Mouse (Mus musculus) hindbrain, embryonic 15.5 days (tissue): Measurements from ENCODE around the gene Wfs1. TPM values are rescaled to one million over a fixed set of nuclear protein-coding genes. Genes with fewer than 3 reads are reported as not detected.

Experiments
- ATAC-seq: fragments of 200-750 bp; cut with Nextera tagmentation; 2 replicates; pipeline ENCODE4 v1.8.0; 2017; ENCODE audit warnings: low read depth, moderate number of reproducible peaks, moderate TSS enrichment; ENCODE audit not compliant: low FRiP score
- H3K27ac ChIP-seq: fragments of 300-500 bp; sonication (generic); replicated peaks from 2 replicates; pipeline ENCODE4 v1.5.1; 2015; ENCODE audit warnings: mild to moderate bottlenecking, inconsistent platforms
- H3K27me3 ChIP-seq: fragments of 300-500 bp; sonication (generic); 2 replicates; pipeline ENCODE4 v1.6.1; 2015; ENCODE audit warnings: control low read depth, inconsistent platforms
- H3K36me3 ChIP-seq: fragments of 300-500 bp; sonication (generic); 2 replicates; pipeline ENCODE4 v1.6.1; 2015; ENCODE audit warnings: control low read depth, inconsistent platforms
- H3K4me1 ChIP-seq: fragments of 300-500 bp; sonication (generic); replicated peaks from 2 replicates; pipeline ENCODE4 v1.6.1; 2015; ENCODE audit warnings: control low read depth, inconsistent platforms
- H3K4me2 ChIP-seq: fragments of 300-500 bp; sonication (generic); 2 replicates; pipeline ENCODE4 v1.6.1; 2015; ENCODE audit warnings: moderate library complexity, mild to moderate bottlenecking, inconsistent platforms
- H3K4me3 ChIP-seq: fragments of 300-500 bp; sonication (generic); 2 replicates; pipeline ENCODE4 v1.5.1; 2015; ENCODE audit warnings: mild to moderate bottlenecking, inconsistent platforms
- H3K9ac ChIP-seq: fragments of 300-500 bp; sonication (generic); 2 replicates; pipeline ENCODE4 v1.6.1; 2015; ENCODE audit warnings: inconsistent platforms
- H3K9me3 ChIP-seq: fragments of 300-500 bp; sonication (generic); 2 replicates; pipeline ENCODE4 v1.6.1; 2016; ENCODE audit warnings: control low read depth, inconsistent platforms
- WGBS: fragments of 180-500 bp; shearing (Covaris S2); methylation state at CpG from one replicate; pipeline ENCODE4 v1.1.7; 2015; 5-methylcytosine and 5-hydroxymethylcytosine counted together
- polyA plus RNA-seq: library from polyadenylated mRNA; unstranded; fragments of >200 nt; fragmentation: Nextera tagmentation; extraction: Ambion mirVana; gene quantifications from 2 replicates; pipeline ENCODE4 v1.2.1, GENCODE M21; 2015

Wfs1 gene
- polyA plus RNA-seq, 1 experiment from 2014 or later = 8.8 TPM

GRCm38 (mm10) chr5:36979631-36980030 lies 9.4 kb downstream of the Wfs1 start:
- no peak overlapping the region for H3K27ac ChIP-seq
- H3K27me3 ChIP-seq = no peaks in the 10 kb centered on the region
- no peaks in the 10 kb centered on the region for H3K36me3 ChIP-seq
- H3K4me1 ChIP-seq = no peaks in the 10 kb centered on the region
- no peak for ATAC-seq
- H3K4me3 ChIP-seq = no peak overlapping the region
- no peaks in the 10 kb centered on the region for H3K9me3 ChIP-seq
- H3K9ac ChIP-seq = no peak overlapping the region
- H3K4me2 ChIP-seq = no peak overlapping the region
- 88% methylated on average over 7 of the region's 7 CpGs for WGBS

DNA sequence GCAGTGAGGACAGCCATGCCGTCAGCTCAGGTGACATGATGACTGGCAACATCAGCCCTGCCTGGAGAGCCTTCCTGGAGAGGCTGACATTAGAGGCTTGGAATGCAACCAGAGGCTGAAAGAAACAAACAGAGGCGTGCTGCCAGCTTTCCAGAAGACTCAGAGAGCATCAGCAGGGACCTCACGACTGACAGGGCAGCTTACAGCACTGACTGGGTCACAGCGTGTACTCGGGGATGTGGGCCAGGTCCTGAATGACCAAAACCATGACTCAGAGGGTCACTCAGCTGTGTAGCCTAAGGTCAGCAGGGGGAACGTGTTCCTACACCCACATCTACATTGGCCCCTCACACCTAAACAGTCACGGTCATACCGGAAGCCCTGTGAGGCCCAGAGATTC lies 10.0 kb downstream of the Wfs1 start:
- no peaks in the 10 kb centered on the region for H3K36me3 ChIP-seq
- H3K4me1 ChIP-seq = no peaks in the 10 kb centered on the region
- H3K4me3 ChIP-seq = no peak overlapping the region
- no peak overlapping the region for H3K27ac ChIP-seq
- no peaks in the 10 kb centered on the region for H3K27me3 ChIP-seq
- no peaks in the 10 kb centered on the region for H3K9me3 ChIP-seq
- no peak overlapping the region for H3K4me2 ChIP-seq
- 84% methylated on average over 8 of the region's 8 CpGs for WGBS
- ATAC-seq = no peak
- no peak overlapping the region for H3K9ac ChIP-seq

- Histone ChIP-seq H3K27me3 (no peaks in the 10 kb centered on the region), H3K9ac (no peak overlapping the region), H3K4me3 (no peak overlapping the region), H3K4me1 (no peaks in the 10 kb centered on the region), H3K4me2 (no peak overlapping the region), H3K27ac (no peak overlapping the region), H3K9me3 (no peaks in the 10 kb centered on the region), H3K36me3 (no peaks in the 10 kb centered on the region)
- 64% methylated on average over 9 of the region's 9 CpGs for WGBS
- no peak for ATAC-seq
These were observed 11.2 kb downstream of the Wfs1 start for GRCm38 (mm10) chr5:36977809-36978208.

GRCm38 (mm10) chr5:36975336-36975735 lies 13.7 kb downstream of the Wfs1 start:
- WGBS = 88% methylated on average over 13 of the region's 13 CpGs

DNA sequence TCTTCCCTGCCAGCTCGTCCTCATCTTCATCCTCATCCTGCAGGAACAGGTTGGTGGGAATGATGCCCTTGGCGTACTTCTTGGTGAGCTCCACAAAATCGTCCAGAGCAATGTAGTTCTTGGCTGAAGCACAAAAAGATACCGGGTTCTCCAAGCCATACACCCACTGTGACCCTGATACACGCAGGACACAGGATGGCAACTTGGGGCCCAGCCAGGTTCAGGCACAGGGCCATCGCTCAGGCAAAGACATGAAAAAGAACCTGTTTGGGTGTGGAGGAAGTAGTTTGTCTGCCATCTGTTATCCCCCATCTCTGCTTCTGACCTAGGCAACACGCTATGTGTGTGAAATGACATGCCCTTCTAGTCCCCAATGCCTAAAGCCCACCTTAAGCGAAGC lies 17.4 kb downstream of the Wfs1 start:
- no peaks in the 10 kb centered on the region for H3K9me3 ChIP-seq
- H3K4me2 ChIP-seq = no peak overlapping the region
- H3K9ac ChIP-seq = no peak overlapping the region
- 88% methylated on average over 8 of the region's 8 CpGs for WGBS
- no peak for ATAC-seq
- no peaks in the 10 kb centered on the region for H3K27me3 ChIP-seq
- H3K4me3 ChIP-seq = no peak overlapping the region
- no peaks in the 10 kb centered on the region for H3K4me1 ChIP-seq
- H3K27ac ChIP-seq = no peak overlapping the region
- H3K36me3 ChIP-seq = peaks cover 11% of the 10 kb centered on the region; the same call in 1 of the 2 replicates

More at GRCm38 (mm10) chr5:36975336-36975735, 13.7 kb downstream of the Wfs1 start:
- no peaks in the 10 kb centered on the region for H3K36me3 ChIP-seq
- no peak overlapping the region for H3K9ac ChIP-seq
- no peak overlapping the region for H3K4me2 ChIP-seq
- no peaks in the 10 kb centered on the region for H3K4me1 ChIP-seq
- no peak overlapping the region for H3K27ac ChIP-seq
- H3K4me3 ChIP-seq = no peak overlapping the region
- ATAC-seq = no peak
- no peaks in the 10 kb centered on the region for H3K9me3 ChIP-seq
- H3K27me3 ChIP-seq = no peaks in the 10 kb centered on the region

DNA sequence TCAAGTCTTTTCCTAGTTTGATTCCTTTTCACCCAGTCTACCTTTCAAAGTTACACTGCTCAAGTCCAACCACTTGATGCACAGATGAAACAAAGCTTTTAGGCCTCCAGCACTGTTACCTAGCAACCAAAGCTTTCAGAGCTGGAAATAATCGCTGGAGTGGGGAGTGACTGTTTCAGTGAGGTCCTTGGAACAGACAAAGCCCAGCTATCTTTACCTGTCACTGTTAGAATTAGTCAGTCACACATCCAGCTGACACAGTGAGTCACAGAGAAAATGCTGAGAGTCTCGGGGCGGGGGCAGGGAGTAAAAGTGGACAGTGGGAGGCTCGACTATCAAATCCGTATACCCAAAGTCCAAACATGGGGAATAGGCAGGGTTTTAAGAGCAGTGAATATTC lies 28.5 kb downstream of the Wfs1 start:
- H3K9ac ChIP-seq = no peak overlapping the region
- ATAC-seq = peak; percentile 59
- WGBS = 15% methylated on average over 5 of the region's 5 CpGs
- H3K4me3 ChIP-seq = no peak overlapping the region
- H3K9me3 ChIP-seq = no peaks in the 10 kb centered on the region
- peak overlapping the region; percentile 62 for H3K27ac ChIP-seq
- H3K36me3 ChIP-seq = no peaks in the 10 kb centered on the region
- H3K4me2 ChIP-seq = no peak overlapping the region
- H3K4me1 ChIP-seq = peaks cover 17% of the 10 kb centered on the region
- H3K27me3 ChIP-seq = no peaks in the 10 kb centered on the region

DNA sequence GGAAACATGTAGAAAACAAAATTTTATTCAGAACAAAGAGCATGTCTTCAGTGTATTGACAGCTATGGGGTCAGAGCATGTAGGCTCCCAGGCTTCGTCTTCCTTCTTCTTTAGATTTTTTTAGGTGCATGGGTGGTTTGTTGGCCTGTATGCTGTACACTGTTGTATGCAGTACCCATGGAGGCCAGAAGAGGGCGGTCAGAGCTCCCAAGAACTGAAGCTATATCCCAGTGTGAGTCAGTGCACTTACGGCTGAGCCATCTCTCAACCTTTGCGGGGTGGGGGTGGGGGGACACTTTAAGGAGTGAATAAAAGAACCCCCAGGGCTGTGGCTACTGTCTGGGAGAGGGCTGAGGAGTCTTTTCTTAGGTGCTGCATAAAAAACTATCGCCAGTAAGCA lies 30.2 kb downstream of the Wfs1 start:
- Histone ChIP-seq H3K27me3 (no peaks in the 10 kb centered on the region), H3K9ac (no peak overlapping the region), H3K4me2 (no peak overlapping the region), H3K4me3 (no peak overlapping the region), H3K36me3 (no peaks in the 10 kb centered on the region), H3K9me3 (no peaks in the 10 kb centered on the region), H3K4me1 (peaks cover 17% of the 10 kb centered on the region), H3K27ac (no peak overlapping the region)
- no peak for ATAC-seq
- WGBS = 30% methylated on average over 5 of the region's 5 CpGs

DNA sequence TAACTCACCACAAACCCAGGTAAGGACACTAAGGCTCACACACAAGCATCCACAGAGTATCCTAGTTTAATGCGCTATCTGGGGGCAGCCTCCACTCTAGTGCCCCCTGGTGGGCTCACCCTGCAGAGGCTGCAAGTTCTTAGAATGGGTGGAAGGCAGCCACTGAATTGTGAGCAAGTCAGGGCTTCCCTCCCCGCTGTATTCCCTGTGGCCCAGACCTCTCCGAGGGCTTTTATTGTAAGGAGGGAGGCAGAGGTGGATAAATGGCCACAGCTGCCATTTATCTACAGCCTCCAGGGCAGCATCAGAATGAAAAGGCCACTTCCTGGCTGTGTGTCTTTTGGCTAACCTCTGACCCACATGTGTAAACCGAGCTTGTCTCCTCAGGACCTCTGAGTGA lies 33.6 kb downstream of the Wfs1 start:
- no peaks in the 10 kb centered on the region for H3K27me3 ChIP-seq
- peaks cover 7% of the 10 kb centered on the region; the same call in 1 of the 2 replicates for H3K36me3 ChIP-seq
- H3K9ac ChIP-seq = no peak overlapping the region
- no peak for ATAC-seq
- no peaks in the 10 kb centered on the region for H3K9me3 ChIP-seq
- no peak overlapping the region for H3K4me2 ChIP-seq
- 27% methylated on average over 4 of the region's 4 CpGs for WGBS
- no peak overlapping the region for H3K4me3 ChIP-seq
- H3K27ac ChIP-seq = no peak overlapping the region
- H3K4me1 ChIP-seq = peaks cover 6% of the 10 kb centered on the region

DNA sequence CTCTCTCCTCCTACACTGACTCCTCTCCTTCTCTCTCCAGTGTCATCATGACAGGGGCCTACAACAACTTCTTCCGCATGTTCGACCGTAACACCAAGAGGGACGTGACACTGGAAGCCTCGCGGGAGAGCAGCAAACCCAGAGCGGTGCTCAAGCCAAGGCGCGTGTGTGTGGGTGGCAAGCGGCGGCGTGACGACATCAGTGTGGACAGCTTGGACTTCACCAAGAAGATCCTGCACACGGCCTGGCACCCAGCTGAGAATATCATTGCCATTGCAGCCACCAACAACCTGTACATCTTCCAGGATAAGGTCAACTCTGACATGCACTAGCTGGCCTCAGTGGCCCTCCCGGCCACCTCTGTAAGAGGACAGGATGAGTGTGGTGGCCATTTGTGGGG lies 36.7 kb downstream of the Wfs1 start:
- 92% methylated on average over 15 of the region's 15 CpGs for WGBS
- Histone ChIP-seq H3K36me3 (peaks cover 15% of the 10 kb centered on the region; the same call in 1 of the 2 replicates), H3K4me3 (no peak overlapping the region), H3K27me3 (no peaks in the 10 kb centered on the region), H3K4me2 (no peak overlapping the region), H3K27ac (no peak overlapping the region), H3K9ac (no peak overlapping the region), H3K4me1 (no peaks in the 10 kb centered on the region), H3K9me3 (no peaks in the 10 kb centered on the region)
- ATAC-seq = no peak

GRCm38 (mm10) chr5:36950871-36951270 lies 38.1 kb downstream of the Wfs1 start:
- H3K36me3 ChIP-seq = peaks cover 18% of the 10 kb centered on the region; the same call in 1 of the 2 replicates
- H3K27ac ChIP-seq = no peak overlapping the region
- no peaks in the 10 kb centered on the region for H3K9me3 ChIP-seq
- WGBS = 58% methylated on average over 2 of the region's 2 CpGs
- peaks cover 2% of the 10 kb centered on the region; the same call in 1 of the 2 replicates for H3K4me1 ChIP-seq
- H3K9ac ChIP-seq = no peak overlapping the region
- H3K4me2 ChIP-seq = no peak overlapping the region
- no peak for ATAC-seq
- H3K27me3 ChIP-seq = no peaks in the 10 kb centered on the region
- no peak overlapping the region for H3K4me3 ChIP-seq

- WGBS = 7% methylated on average over 3 of the region's 3 CpGs
- peaks cover 18% of the 10 kb centered on the region; the same call in 1 of the 2 replicates for H3K36me3 ChIP-seq
- peak; percentile 32; the same call in 1 of the 2 replicates for ATAC-seq
- H3K9ac ChIP-seq = no peak overlapping the region
- H3K4me3 ChIP-seq = no peak overlapping the region
- H3K27ac ChIP-seq = no peak overlapping the region
- H3K4me2 ChIP-seq = no peak overlapping the region
- no peaks in the 10 kb centered on the region for H3K27me3 ChIP-seq
- H3K9me3 ChIP-seq = no peaks in the 10 kb centered on the region
- H3K4me1 ChIP-seq = peaks cover 17% of the 10 kb centered on the region
These were observed 40.2 kb downstream of the Wfs1 start for GRCm38 (mm10) chr5:36948831-36949230.

DNA sequence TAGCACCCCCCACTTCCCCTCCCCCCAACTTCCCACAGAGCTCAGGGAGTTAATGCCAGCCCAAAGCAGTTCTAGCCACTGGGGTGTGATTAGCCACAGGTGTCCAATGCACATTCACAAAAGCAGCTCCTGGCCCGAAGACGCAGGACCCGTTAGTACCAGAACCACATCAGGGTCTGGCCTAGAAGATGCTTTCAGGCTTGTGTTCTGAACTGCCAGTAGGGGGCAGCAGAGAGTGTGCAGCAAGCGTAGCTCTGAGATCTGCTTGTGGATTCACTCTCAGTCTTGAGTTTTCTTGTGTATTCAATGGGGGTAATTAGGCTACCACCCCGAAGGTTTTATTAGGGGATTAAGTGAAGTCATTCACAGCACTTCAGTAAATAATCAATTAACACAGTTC lies 42.6 kb downstream of the Wfs1 start:
- Histone ChIP-seq H3K4me2 (no peak overlapping the region), H3K9me3 (no peaks in the 10 kb centered on the region), H3K4me3 (no peak overlapping the region), H3K4me1 (peaks cover 17% of the 10 kb centered on the region), H3K9ac (no peak overlapping the region), H3K36me3 (peaks cover 12% of the 10 kb centered on the region; the same call in 1 of the 2 replicates), H3K27ac (no peak overlapping the region), H3K27me3 (no peaks in the 10 kb centered on the region)
- ATAC-seq = peak; percentile 46; the same call in 1 of the 2 replicates
- WGBS = 15% methylated on average over 5 of the region's 5 CpGs

DNA sequence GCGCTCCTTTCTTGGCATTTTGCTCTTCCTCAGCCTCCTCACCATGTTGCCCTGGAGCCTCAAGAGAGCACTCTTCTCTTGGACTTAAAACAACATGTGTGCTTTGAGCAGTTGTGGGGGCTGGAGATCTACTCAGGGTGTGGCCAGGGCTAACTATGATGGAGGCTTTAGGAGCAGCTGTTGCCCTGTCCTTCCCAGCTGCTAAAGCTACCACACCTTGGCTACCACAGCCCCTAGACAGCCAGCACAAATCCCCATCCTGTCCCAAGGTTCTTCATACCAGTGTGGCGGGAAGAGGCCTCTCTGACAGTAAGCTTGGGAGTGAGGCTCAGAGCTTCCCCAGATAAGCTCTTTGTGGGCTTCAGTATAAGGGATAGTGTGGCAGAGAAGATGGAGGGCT lies 43.3 kb downstream of the Wfs1 start:
- H3K4me1 ChIP-seq = peaks cover 17% of the 10 kb centered on the region
- H3K27me3 ChIP-seq = no peaks in the 10 kb centered on the region
- no peaks in the 10 kb centered on the region for H3K9me3 ChIP-seq
- H3K4me2 ChIP-seq = no peak overlapping the region
- H3K4me3 ChIP-seq = no peak overlapping the region
- H3K27ac ChIP-seq = peak overlapping the region; percentile 78
- 0 out of 2 replicates have a peak, but pooled peaks have one; percentile 4 for ATAC-seq
- 73% methylated on average over 2 of the region's 2 CpGs for WGBS
- no peak overlapping the region for H3K9ac ChIP-seq
- H3K36me3 ChIP-seq = peaks cover 12% of the 10 kb centered on the region; the same call in 1 of the 2 replicates
